Mouse (Mus musculus) kidney, adult 2 months (tissue): ENCODE results near the gene Nfkb2.

Experiments
- CTCF ChIP-seq: fragments of 200-500 bp; conservative IDR thresholded peaks from 2 replicates; pipeline ENCODE4 v1.5.1; 2011; ENCODE audit warnings: low read depth, mild to moderate bottlenecking, control low read depth, low read length, moderate library complexity, mixed read lengths; ENCODE audit not compliant: insufficient read depth, insufficient read length
- POLR2A ChIP-seq: fragments of 200-500 bp; IDR thresholded peaks from one replicate; pipeline ENCODE4 v1.6.1; 2011; ENCODE audit warnings: low read depth, low read length, control low read depth

DNA sequence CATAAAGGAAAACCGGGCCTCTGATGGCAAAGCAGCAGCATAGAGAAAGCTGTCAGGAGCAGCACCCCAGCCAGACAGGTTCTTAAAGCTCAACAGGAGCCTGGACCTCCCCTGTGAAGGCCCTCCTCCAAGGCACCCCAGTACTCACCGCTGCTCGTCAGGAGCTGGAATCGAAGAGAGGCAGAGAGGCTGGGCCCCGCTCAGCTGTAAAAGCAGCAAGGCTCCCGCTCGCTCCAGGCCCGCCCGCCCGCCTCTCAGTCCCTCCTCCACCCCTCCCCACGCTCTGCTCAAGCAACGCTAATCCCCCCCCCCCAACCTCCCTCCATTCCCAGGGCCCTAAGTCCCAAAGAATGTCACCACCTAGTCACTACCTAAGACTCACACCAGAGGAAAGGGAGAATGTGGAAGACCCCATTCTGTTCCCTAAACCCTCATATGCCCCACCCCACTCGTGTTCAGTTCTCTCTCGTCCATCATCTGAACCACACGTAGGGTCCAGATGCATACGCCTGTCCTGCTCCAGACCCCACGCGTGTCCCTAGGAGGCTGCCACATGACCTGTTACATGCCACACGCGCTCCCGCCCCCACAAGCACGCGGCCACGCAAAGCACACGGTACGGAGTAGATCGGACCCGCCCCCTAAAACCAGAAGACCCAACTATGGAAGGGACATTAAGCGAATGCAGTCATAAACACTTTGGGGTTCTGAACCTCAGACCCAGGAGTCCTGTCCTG lies 22.1 kb downstream of the Nfkb2 start:
- TF ChIP-seq POLR2A: no peak
- TF ChIP-seq CTCF: no peak
